Mouse (Mus musculus) adipocyte (in vitro differentiated cells): ENCODE measurements at regions not wholly inside any gene's neighbourhood (a gene's known extent, or its start where the extent isn't known, plus 50 kb on each side); places are given as distances from the start of the nearest gene placed in this dataset.
A peak's percentile ranks its signal among the peaks of the same experiment; 100 is the strongest.
"Not testable (repeated sequence)": the region's sequence is repeated elsewhere in the genome, so short reads cannot be mapped to it uniquely, and the experiment has no call there.

Experiments
- DNase-seq: peaks from one replicate; pipeline ENCODE4 v3.0.0-alpha.2; 2016; ENCODE audit warnings: low spot score

GRCm38 (mm10) chr12:28922236-28922635 lies 170.6 kb downstream of the Eipr1 start:
- DNase-seq, result no peak

GRCm38 (mm10) chr12:28925206-28925605 lies 173.6 kb downstream of the Eipr1 start:
- no peak for DNase-seq

GRCm38 (mm10) chr12:28939936-28940335 lies 188.3 kb downstream of the Eipr1 start:
- no peak for DNase-seq

GRCm38 (mm10) chr12:28948889-28949288 lies 197.3 kb downstream of the Eipr1 start:
- no peak for DNase-seq

- no peak for DNase-seq
Measured at GRCm38 (mm10) chr12:28949307-28949706, 197.7 kb downstream of the Eipr1 start.

- no peak for DNase-seq
Measured at GRCm38 (mm10) chr12:28957155-28957554, 205.6 kb downstream of the Eipr1 start.

GRCm38 (mm10) chr12:28958661-28959060 lies 207.1 kb downstream of the Eipr1 start:
- no peak for DNase-seq

GRCm38 (mm10) chr12:28969671-28970379 lies 218.2 kb downstream of the Eipr1 start:
- DNase-seq, result no peak

GRCm38 (mm10) chr12:28974571-28975041 lies 223.0 kb downstream of the Eipr1 start:
- no peak for DNase-seq

GRCm38 (mm10) chr12:28975249-28975648 lies 223.6 kb downstream of the Eipr1 start:
- DNase-seq, result no peak

GRCm38 (mm10) chr12:28979679-28980078 lies 228.1 kb downstream of the Eipr1 start:
- no peak for DNase-seq

GRCm38 (mm10) chr12:28986214-28986613 lies 234.6 kb downstream of the Eipr1 start:
- DNase-seq, result no peak

- no peak for DNase-seq
Measured at GRCm38 (mm10) chr12:28997474-28998192, 246.0 kb downstream of the Eipr1 start.

- peak; percentile 12 for DNase-seq
Measured at GRCm38 (mm10) chr12:28999963-29000451, 248.4 kb downstream of the Eipr1 start.

GRCm38 (mm10) chr12:29004504-29004903 lies 252.9 kb downstream of the Eipr1 start:
- no peak for DNase-seq

- no peak for DNase-seq
Measured at GRCm38 (mm10) chr12:29014601-29015000, 263.0 kb downstream of the Eipr1 start.

GRCm38 (mm10) chr12:29015200-29015862 lies 263.7 kb downstream of the Eipr1 start:
- DNase-seq, result no peak

- no peak for DNase-seq
Measured at GRCm38 (mm10) chr12:29021152-29021551, 269.5 kb downstream of the Eipr1 start.

GRCm38 (mm10) chr12:29028171-29028570 lies 276.6 kb downstream of the Eipr1 start:
- no peak for DNase-seq

GRCm38 (mm10) chr12:29029461-29029860 lies 277.9 kb downstream of the Eipr1 start:
- DNase-seq, result no peak

GRCm38 (mm10) chr12:29046009-29046408 lies 294.4 kb downstream of the Eipr1 start:
- DNase-seq, result no peak

GRCm38 (mm10) chr12:29048596-29048995 lies 297.0 kb downstream of the Eipr1 start:
- DNase-seq, result not testable (repeated sequence)

GRCm38 (mm10) chr12:29049105-29049511 lies 297.5 kb downstream of the Eipr1 start:
- DNase-seq, result no peak
